Mouse (Mus musculus): ENCODE measurements around the gene Vmn2r53. TPM values are rescaled to one million over a fixed set of nuclear protein-coding genes. Genes with fewer than 3 reads are reported as not detected.
"Not testable (repeated sequence)": the region's sequence is repeated elsewhere in the genome, so short reads cannot be mapped to it uniquely, and the experiment has no call there.

Gene Vmn2r53
- 0.01 TPM in 1 of 2 replicates, not detected in the other for polyA plus RNA-seq (2015; fragmentation: Nextera tagmentation; extraction: Ambion mirVana)

- H3K36me3 ChIP-seq, result no peaks in the 10 kb centered on the region
- ATAC-seq (ENCODE audit: low FRiP score), result no peak
- no peak within 1 kb of the TSS for H3K4me2 ChIP-seq
These were observed at the start of gene Vmn2r53 for GRCm38 (mm10) chr7:12608688-12609087. Gene Vmn2r53, minus strand, starts transcription at chr7:12608788.

GRCm38 (mm10) chr7:12640219-12640618 lies 31.6 kb upstream of the Vmn2r53 start, which contains the start of gene Vmn2r54:
Gene Vmn2r54, minus strand, starts transcription at chr7:12640319.
- not testable (repeated sequence) for H3K27ac ChIP-seq (replicated peaks); H3K4me3 ChIP-seq (replicated peaks); H3K4me1 ChIP-seq; H3K9me3 ChIP-seq (replicated peaks); H3K36me3 ChIP-seq; H3K4me2 ChIP-seq; ATAC-seq (ENCODE audit: low FRiP score); H3K27me3 ChIP-seq (replicated peaks); H3K9ac ChIP-seq (replicated peaks)
- 84% methylated on average over 3 of the region's 4 CpGs for WGBS

More at GRCm38 (mm10) chr7:12608688-12609087, at the start of gene Vmn2r53:
- no peak within 1 kb of the TSS for H3K9ac ChIP-seq (replicated peaks)
- H3K4me1 ChIP-seq, result no peaks in the 10 kb centered on the region
- no peak within 1 kb of the TSS for H3K27ac ChIP-seq (replicated peaks)
- peaks cover 12% of the 10 kb centered on the region; the same call in 1 of the 2 replicates for H3K9me3 ChIP-seq (replicated peaks)
- no peak within 1 kb of the TSS for H3K4me3 ChIP-seq (replicated peaks)
- H3K27me3 ChIP-seq (replicated peaks), result no peaks in the 10 kb centered on the region

Other genes starting within 250 kb of the Vmn2r53 start
- gene Vmn1r84, start 239.5 kb downstream of the Vmn2r53 start, polyA plus RNA-seq (2015; fragmentation: Nextera tagmentation; extraction: Ambion mirVana), result not detected in 2 replicates
- 8.2 and 11.1 TPM in 2 replicates for gene Zfp551, start 186.0 kb downstream of the Vmn2r53 start, polyA plus RNA-seq (2015; fragmentation: Nextera tagmentation; extraction: Ambion mirVana)
- 27.7 and 29.5 TPM in 2 replicates for gene Zfp606, start 130.5 kb downstream of the Vmn2r53 start, polyA plus RNA-seq (2015; fragmentation: Nextera tagmentation; extraction: Ambion mirVana)
- gene 2900092C05Rik, start 96.3 kb downstream of the Vmn2r53 start, polyA plus RNA-seq (2015; fragmentation: Nextera tagmentation; extraction: Ambion mirVana), result not detected in 2 replicates
- gene Vmn2r54, start 31.5 kb upstream of the Vmn2r53 start, polyA plus RNA-seq (2015; fragmentation: Nextera tagmentation; extraction: Ambion mirVana), result not detected in 2 replicates
- gene Vmn2r55, start 76.2 kb upstream of the Vmn2r53 start, polyA plus RNA-seq (2015; fragmentation: Nextera tagmentation; extraction: Ambion mirVana), result not detected in 2 replicates
- gene Vmn2r56, start 126.2 kb upstream of the Vmn2r53 start, polyA plus RNA-seq (2015; fragmentation: Nextera tagmentation; extraction: Ambion mirVana), result not detected in 2 replicates
- gene Zscan18, start 194.8 kb upstream of the Vmn2r53 start, polyA plus RNA-seq (2015; fragmentation: Nextera tagmentation; extraction: Ambion mirVana), result 25.2 and 33.4 TPM in 2 replicates
- gene Zfp329, start 210.1 kb upstream of the Vmn2r53 start, polyA plus RNA-seq (2015; fragmentation: Nextera tagmentation; extraction: Ambion mirVana), result 26.7 and 27.0 TPM in 2 replicates
- 23.4 and 25.4 TPM in 2 replicates for gene Zfp110, start 226.0 kb upstream of the Vmn2r53 start, polyA plus RNA-seq (2015; fragmentation: Nextera tagmentation; extraction: Ambion mirVana)